Mouse (Mus musculus): ENCODE data around the gene Thg1l. TPM values are rescaled to one million over a fixed set of nuclear protein-coding genes. Genes with fewer than 3 reads are reported as not detected.

Gene Thg1l
- polyA plus RNA-seq (2015; fragmentation: Nextera tagmentation; extraction: Ambion mirVana) = 14.3 and 16.3 TPM in 2 replicates

GRCm38 (mm10) chr11:45955127-45955627 is at the start of gene Thg1l:
Gene Thg1l (minus strand): TSS chr11:45955494.
- peak within 1 kb of the TSS; percentile 48; the same call in 1 of the 2 replicates for H3K9ac ChIP-seq
- peak within 1 kb of the TSS; percentile 69 for H3K4me2 ChIP-seq (replicated peaks)
- H3K36me3 ChIP-seq = peaks cover 24% of the 10 kb centered on the region
- H3K4me1 ChIP-seq = no peaks in the 10 kb centered on the region
- H3K27ac ChIP-seq = no peak within 1 kb of the TSS
- ATAC-seq (ENCODE audit: low FRiP score, low read depth) = peak; percentile 98
- H3K4me3 ChIP-seq = peak within 1 kb of the TSS; percentile 69
- WGBS = under 1% methylated on average over 32 of the region's 32 CpGs
- no peaks in the 10 kb centered on the region for H3K9me3 ChIP-seq
- H3K27me3 ChIP-seq = no peaks in the 10 kb centered on the region

DNA sequence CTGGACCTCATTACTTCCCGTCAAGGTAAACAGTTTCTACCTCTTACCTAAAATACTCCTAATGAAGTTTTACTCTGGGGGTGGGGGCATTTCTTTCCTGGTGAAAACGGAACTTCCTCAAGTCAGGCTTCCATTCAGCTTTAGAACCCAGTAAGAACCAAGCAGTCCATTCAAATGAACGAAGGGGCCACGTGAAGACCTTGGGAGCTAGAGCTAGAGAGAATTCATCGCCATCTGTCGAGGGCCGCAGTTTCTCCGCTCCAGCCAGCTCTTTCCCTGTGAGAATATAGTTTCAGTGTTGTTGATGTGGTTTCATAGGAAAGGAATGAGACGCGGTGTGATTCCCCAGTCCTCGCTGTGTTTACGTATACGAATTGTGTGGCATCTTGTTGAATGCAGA is 36.8 kb upstream of the Thg1l start:
- no peak for ATAC-seq (ENCODE audit: low FRiP score, low read depth)

GRCm38 (mm10) chr11:45991604-45992003 is 36.3 kb upstream of the Thg1l start:
- Histone ChIP-seq H3K9ac (peak overlapping the region; percentile 40), H3K9me3 (no peaks in the 10 kb centered on the region), H3K4me3 (peak overlapping the region; percentile 33), H3K36me3 (no peaks in the 10 kb centered on the region), H3K27ac (no peak overlapping the region), H3K4me1 (peaks cover 6% of the 10 kb centered on the region), H3K4me2 (replicated peaks) (peak overlapping the region; percentile 62), H3K27me3 (no peaks in the 10 kb centered on the region)
- ATAC-seq (ENCODE audit: low FRiP score, low read depth) = peak; percentile 57; the same call in 1 of the 2 replicates
- 7% methylated on average over 16 of the region's 16 CpGs for WGBS

More for the DNA sequence above, 36.8 kb upstream of the Thg1l start:
- Histone ChIP-seq H3K4me3 (peak overlapping the region; percentile 33), H3K36me3 (no peaks in the 10 kb centered on the region), H3K27ac (no peak overlapping the region), H3K4me1 (peaks cover 6% of the 10 kb centered on the region), H3K4me2 (replicated peaks) (peak overlapping the region; percentile 62), H3K27me3 (no peaks in the 10 kb centered on the region), H3K9ac (peak overlapping the region; percentile 40), H3K9me3 (no peaks in the 10 kb centered on the region)
- WGBS = 48% methylated on average over 13 of the region's 13 CpGs

DNA sequence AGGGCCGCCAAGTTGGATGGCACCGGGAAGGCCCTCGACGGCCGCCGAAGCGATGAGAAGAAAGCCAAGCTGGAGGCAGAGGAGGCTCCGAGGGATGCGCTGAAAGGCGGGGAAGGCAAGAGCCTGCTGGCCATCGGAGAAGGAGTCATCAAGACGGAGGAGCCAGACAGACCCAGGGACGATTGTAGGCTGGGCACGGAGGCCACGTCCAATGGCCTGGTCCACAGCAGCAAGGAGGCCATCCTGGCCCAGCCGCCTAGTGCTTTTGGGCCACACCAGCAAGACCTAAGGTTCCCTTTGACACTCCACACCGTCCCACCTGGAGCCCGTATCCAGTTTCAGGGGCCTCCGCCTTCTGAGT is 25.6 kb upstream of the Thg1l start:
- 0 out of 2 replicates have a peak overlapping the region, but pooled peaks have one; percentile 22 for H3K27ac ChIP-seq
- 45% methylated on average over 19 of the region's 19 CpGs for WGBS
- ATAC-seq (ENCODE audit: low FRiP score, low read depth) = 0 out of 2 replicates have a peak, but pooled peaks have one; percentile 12

DNA sequence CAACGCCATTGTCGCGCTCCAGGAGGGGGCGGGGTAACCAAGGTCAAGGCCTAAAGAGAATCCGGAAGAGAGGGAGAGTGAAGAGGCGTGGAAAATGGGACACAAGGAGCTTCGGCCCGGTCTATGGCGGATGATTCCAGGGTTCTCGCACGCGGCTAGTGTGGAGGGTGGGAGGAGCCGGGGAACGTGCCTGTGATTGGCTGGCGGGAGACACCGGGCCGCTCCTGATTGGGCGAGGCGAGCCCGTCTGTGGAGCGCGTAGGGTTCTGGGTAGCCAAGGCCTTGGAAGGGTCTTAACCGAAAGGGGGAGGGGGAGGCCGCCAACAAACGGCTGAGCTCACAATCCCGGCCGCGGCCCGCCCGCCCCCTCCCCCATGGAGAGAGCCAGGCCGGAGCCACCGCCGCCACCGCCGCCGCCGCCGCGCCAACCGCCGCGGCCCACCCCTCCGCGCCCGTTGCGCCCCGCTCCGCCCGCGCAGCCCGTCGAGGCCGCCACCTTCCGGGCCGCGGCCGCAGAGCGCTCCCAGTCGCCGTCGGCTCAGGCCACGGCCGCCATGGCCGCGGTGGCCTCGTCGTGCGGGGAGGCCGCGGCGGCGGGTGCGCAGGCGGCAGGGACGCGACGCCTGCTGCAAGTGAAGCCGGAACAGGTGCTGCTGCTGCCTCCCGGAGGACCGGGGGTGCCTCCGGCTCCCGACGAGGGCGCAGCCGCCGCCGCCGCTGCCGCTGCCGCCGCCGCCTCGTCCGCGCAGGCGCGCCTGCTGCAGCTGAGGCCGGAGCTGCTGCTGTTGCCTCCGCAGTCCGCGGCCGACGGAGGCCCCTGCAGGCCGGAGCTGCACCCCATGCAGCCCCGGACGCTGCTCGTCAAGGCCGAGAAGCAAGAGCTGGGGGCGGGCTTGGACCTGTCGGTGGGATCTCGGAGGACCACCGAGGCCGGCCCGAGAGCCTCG is 24.9 kb upstream of the Thg1l start, which contains the start of gene Sox30:
TSS of gene Sox30 (plus strand) at position 365 of the 947 bp plus-strand sequence.
- peak within 1 kb of the TSS; percentile 64 for H3K4me3 ChIP-seq
- peaks cover 8% of the 10 kb centered on the region; the same call in 1 of the 2 replicates for H3K9me3 ChIP-seq
- peaks cover 15% of the 10 kb centered on the region for H3K27me3 ChIP-seq
- peak within 1 kb of the TSS; percentile 83 for H3K9ac ChIP-seq
- H3K27ac ChIP-seq = 0 out of 2 replicates have a peak within 1 kb of the TSS, but pooled peaks have one; percentile 22
- 0 out of 2 replicates have a peak, but pooled peaks cover 8% of the 10 kb centered on the region for H3K4me1 ChIP-seq
- 12% methylated on average over 70 of the region's 115 CpGs for WGBS
- peak; percentile 92 for ATAC-seq (ENCODE audit: low FRiP score, low read depth)
- H3K36me3 ChIP-seq = no peaks in the 10 kb centered on the region
- peak within 1 kb of the TSS; percentile 78 for H3K4me2 ChIP-seq (replicated peaks)

More for the DNA sequence above, 25.6 kb upstream of the Thg1l start:
- peaks cover 8% of the 10 kb centered on the region; the same call in 1 of the 2 replicates for H3K9me3 ChIP-seq
- peak overlapping the region; percentile 64 for H3K4me3 ChIP-seq
- peak overlapping the region; percentile 78 for H3K4me2 ChIP-seq (replicated peaks)
- 0 out of 2 replicates have a peak, but pooled peaks cover 8% of the 10 kb centered on the region for H3K4me1 ChIP-seq
- H3K27me3 ChIP-seq = peaks cover 15% of the 10 kb centered on the region
- no peaks in the 10 kb centered on the region for H3K36me3 ChIP-seq
- peak overlapping the region; percentile 83 for H3K9ac ChIP-seq

DNA sequence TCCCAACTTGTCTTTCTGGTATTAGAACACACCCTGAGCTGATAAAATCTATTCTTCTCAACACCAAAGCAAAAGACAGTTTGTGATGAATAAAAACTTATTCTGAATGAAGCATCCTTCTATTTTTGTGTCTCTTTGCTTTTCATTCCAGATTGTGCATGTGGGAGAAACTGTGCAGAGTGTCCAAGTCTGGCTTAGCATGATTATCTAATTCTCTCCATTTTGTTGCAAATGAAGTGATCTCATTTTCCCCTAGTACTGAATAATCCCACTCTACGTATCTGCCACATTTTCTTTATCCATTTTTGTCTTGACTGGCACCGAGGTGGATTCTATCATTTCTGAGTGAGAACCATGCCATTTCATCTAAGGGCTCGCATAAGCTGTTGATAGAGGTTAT is 20.8 kb upstream of the Thg1l start:
- H3K4me3 ChIP-seq = no peak overlapping the region
- no peak overlapping the region for H3K27ac ChIP-seq
- no peaks in the 10 kb centered on the region for H3K36me3 ChIP-seq
- 0 out of 2 replicates have a peak, but pooled peaks cover 6% of the 10 kb centered on the region for H3K4me1 ChIP-seq
- WGBS = 86% methylated on average over 3 of the region's 3 CpGs
- no peak overlapping the region for H3K9ac ChIP-seq
- no peak overlapping the region for H3K4me2 ChIP-seq (replicated peaks)
- peaks cover 12% of the 10 kb centered on the region for H3K27me3 ChIP-seq
- ATAC-seq (ENCODE audit: low FRiP score, low read depth) = no peak
- H3K9me3 ChIP-seq = peaks cover 8% of the 10 kb centered on the region; the same call in 1 of the 2 replicates

GRCm38 (mm10) chr11:45974466-45974865 is 19.2 kb upstream of the Thg1l start:
- WGBS = 90% methylated on average over 8 of the region's 8 CpGs
- no peak overlapping the region for H3K9ac ChIP-seq
- no peak overlapping the region for H3K4me2 ChIP-seq (replicated peaks)
- H3K27ac ChIP-seq = no peak overlapping the region
- no peaks in the 10 kb centered on the region for H3K36me3 ChIP-seq
- H3K4me3 ChIP-seq = no peak overlapping the region
- H3K9me3 ChIP-seq = peaks cover 2% of the 10 kb centered on the region; the same call in 1 of the 2 replicates
- ATAC-seq (ENCODE audit: low FRiP score, low read depth) = no peak
- no peaks in the 10 kb centered on the region for H3K4me1 ChIP-seq
- H3K27me3 ChIP-seq = peaks cover 8% of the 10 kb centered on the region; the same call in 1 of the 2 replicates

DNA sequence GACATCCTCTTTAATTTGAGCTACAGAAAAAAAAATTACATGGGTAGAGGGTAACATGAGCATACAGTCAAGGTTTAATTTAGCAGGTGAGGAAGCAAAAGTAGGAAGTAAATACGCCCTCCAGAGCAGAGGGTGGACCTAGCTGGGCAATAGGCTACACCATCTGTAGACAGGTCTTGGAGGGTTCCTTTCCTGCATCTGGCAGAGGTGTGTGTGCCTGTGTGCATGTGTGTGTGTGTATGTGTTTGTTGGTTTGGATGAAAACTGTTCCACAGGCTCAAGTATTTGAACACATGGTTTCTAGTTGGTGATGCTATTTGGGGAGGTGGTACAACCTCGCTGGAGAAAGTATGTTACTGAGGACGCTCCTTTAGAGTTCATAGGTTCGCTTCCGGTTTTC is 18.3 kb upstream of the Thg1l start:
- Histone ChIP-seq H3K27me3 (0 out of 2 replicates have a peak, but pooled peaks cover 3% of the 10 kb centered on the region), H3K36me3 (no peaks in the 10 kb centered on the region), H3K4me1 (no peaks in the 10 kb centered on the region), H3K4me3 (no peak overlapping the region), H3K27ac (no peak overlapping the region), H3K9me3 (no peaks in the 10 kb centered on the region), H3K4me2 (replicated peaks) (no peak overlapping the region), H3K9ac (no peak overlapping the region)
- WGBS = 82% methylated on average over 5 of the region's 5 CpGs
- no peak for ATAC-seq (ENCODE audit: low FRiP score, low read depth)

GRCm38 (mm10) chr11:45968466-45968865 is 13.2 kb upstream of the Thg1l start:
- no peak overlapping the region for H3K9ac ChIP-seq
- H3K9me3 ChIP-seq = no peaks in the 10 kb centered on the region
- H3K27ac ChIP-seq = no peak overlapping the region
- 93% methylated on average over 3 of the region's 3 CpGs for WGBS
- H3K4me2 ChIP-seq (replicated peaks) = no peak overlapping the region
- 0 out of 2 replicates have a peak, but pooled peaks cover 3% of the 10 kb centered on the region for H3K27me3 ChIP-seq
- H3K4me1 ChIP-seq = no peaks in the 10 kb centered on the region
- no peak for ATAC-seq (ENCODE audit: low FRiP score, low read depth)
- no peak overlapping the region for H3K4me3 ChIP-seq
- no peaks in the 10 kb centered on the region for H3K36me3 ChIP-seq

DNA sequence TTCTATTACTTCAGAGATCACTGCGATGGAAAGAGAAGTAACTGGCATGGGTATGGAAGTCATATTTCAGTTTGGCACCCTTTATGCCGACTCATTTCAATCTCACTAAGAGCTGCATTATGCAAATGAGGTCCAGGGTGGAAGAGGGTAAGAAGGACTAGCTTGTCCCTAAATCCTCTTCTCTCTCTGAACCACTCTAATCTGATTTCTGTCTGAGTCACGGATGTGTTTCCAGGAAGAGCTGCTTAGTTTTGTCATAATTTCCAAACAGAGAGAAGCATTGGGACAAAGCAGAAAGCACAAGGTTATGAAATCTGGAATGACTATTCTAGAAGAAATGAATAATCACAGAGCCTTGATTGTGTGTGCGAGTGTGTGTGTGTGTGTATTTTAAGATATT is 11.6 kb upstream of the Thg1l start:
- Histone ChIP-seq H3K27me3 (0 out of 2 replicates have a peak, but pooled peaks cover 3% of the 10 kb centered on the region), H3K9me3 (no peaks in the 10 kb centered on the region), H3K27ac (no peak overlapping the region), H3K4me3 (no peak overlapping the region), H3K4me2 (replicated peaks) (no peak overlapping the region), H3K36me3 (no peaks in the 10 kb centered on the region), H3K4me1 (no peaks in the 10 kb centered on the region), H3K9ac (no peak overlapping the region)
- 89% methylated on average over 4 of the region's 4 CpGs for WGBS
- ATAC-seq (ENCODE audit: low FRiP score, low read depth) = no peak

DNA sequence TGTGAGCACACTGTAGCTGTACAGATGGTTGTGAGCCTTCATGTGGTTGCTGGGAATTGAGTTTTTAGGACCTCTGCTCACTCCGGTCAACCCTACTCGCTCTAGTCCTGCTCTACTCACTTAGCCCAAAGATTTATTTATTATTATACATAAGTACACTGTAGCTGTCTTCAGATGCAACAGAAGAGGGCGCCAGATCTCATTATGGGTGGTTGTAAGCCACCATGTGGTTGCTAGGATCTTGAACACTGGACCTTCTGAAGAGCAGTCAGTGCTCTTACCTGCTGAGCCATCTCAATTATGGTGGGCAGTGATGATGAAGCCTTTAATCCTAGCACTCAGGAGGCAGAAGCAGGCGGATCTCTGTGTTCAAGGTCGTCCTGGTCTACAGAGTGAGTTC is 4.7 kb upstream of the Thg1l start:
- no peak overlapping the region for H3K9ac ChIP-seq
- H3K27me3 ChIP-seq = no peaks in the 10 kb centered on the region
- ATAC-seq (ENCODE audit: low FRiP score, low read depth) = no peak
- H3K27ac ChIP-seq = no peak overlapping the region
- 79% methylated on average over 5 of the region's 5 CpGs for WGBS
- no peak overlapping the region for H3K4me3 ChIP-seq
- H3K4me1 ChIP-seq = no peaks in the 10 kb centered on the region
- no peaks in the 10 kb centered on the region for H3K36me3 ChIP-seq
- H3K4me2 ChIP-seq (replicated peaks) = no peak overlapping the region
- H3K9me3 ChIP-seq = no peaks in the 10 kb centered on the region

DNA sequence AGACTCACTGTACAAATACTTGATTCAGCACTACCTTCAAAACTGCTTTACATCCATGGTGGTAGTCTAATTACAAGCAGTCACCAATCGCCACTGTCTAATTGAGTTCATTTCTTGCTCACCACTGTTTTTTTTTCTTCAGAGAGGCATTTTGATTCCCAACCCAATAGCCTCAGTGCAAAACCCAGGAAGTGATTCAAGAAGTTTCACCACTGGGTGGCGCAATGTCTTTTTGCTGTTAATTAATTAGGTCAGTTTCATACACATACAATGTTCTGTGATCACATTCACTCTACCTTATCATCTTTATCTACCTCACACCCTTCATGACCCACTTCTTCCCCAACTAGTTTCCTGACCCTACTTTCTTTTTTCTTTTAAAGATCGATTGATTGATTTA is 4.3 kb upstream of the Thg1l start:
- Histone ChIP-seq H3K36me3 (no peaks in the 10 kb centered on the region), H3K27me3 (no peaks in the 10 kb centered on the region), H3K4me1 (no peaks in the 10 kb centered on the region), H3K4me3 (no peak overlapping the region), H3K9ac (no peak overlapping the region), H3K4me2 (replicated peaks) (no peak overlapping the region), H3K9me3 (no peaks in the 10 kb centered on the region), H3K27ac (no peak overlapping the region)
- no peak for ATAC-seq (ENCODE audit: low FRiP score, low read depth)
- 79% methylated on average over 3 of the region's 3 CpGs for WGBS

All from limb, embryonic 13.5 days (tissue).